9 mouse cellular contexts compared by ENCODE assay signal in the genomic region with DNA sequence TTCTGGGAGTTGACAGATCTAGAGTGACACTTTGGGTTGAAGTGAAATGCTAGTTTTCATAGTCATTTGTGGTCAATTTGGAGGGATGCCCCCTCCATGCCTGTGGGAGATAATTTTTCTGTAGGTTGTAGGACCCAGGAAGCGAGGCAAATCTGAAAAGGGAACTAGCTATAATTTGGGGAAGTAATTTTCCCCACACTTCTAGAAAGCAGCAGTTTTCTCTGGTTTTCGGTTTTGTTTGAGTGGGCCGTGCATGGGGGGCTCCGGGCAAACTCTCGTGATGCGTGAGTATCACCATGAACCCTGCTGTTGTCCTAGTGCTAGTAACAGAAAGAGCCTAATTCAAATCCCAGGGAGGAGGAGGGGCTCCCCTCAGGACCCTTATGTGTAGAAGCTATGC. TPM values are rescaled to one million over a fixed set of nuclear protein-coding genes. Genes with fewer than 3 reads are reported as not detected.
DNase-seq lines count a peak whose midpoint lies in the region; ATAC-seq and TF ChIP-seq lines count a peak whose summit lies in the region.
"Had no signal": no experiment of that assay in that cellular context is flagged by ENCODE, and none has a peak within 500 bp of the region (broad histone marks: within the 10 kb centered on the region; RNA-seq: fewer than 3 reads in every experiment).

No protein-coding gene starts in this region.

- H3K4me2 ChIP-seq in liver, embryonic 12.5 days, result peak overlapping the region; percentile 19
- no peak overlapping the region; the same call in 1 of the 2 replicates for H3K4me2 ChIP-seq in liver, embryonic 11.5 days
- no peak overlapping the region for H3K4me2 ChIP-seq in liver, embryonic 16.5 days (ENCODE audit: low read depth, low read length)

- no peak for ATAC-seq in liver, embryonic 12.5 days
- ATAC-seq in liver, embryonic 11.5 days (replicated peaks; ENCODE audit: low FRiP score), result no peak
- ATAC-seq in granulocyte monocyte progenitor cell, adult 5-6 weeks (replicated peaks; ENCODE audit: poor library complexity, severe bottlenecking), result peak; percentile 50
- ATAC-seq in liver, embryonic 16.5 days (ENCODE audit: low read depth), result no peak

- 49% methylated on average over 6 of the region's 6 CpGs for WGBS in liver, embryonic 12.5 days (ENCODE audit: insufficient replicate concordance)
- WGBS in liver, embryonic 11.5 days, result 69% methylated on average over 6 of the region's 6 CpGs
- WGBS in liver, embryonic 16.5 days (ENCODE audit: insufficient replicate concordance), result 38% methylated on average over 6 of the region's 6 CpGs
- 75% methylated on average over 6 of the region's 6 CpGs for WGBS in lung, adult 2 months

- TF ChIP-seq CTCF in lung, adult 2 months (IDR thresholded peaks at IDR 0.05; ENCODE audit: insufficient read depth, low read length), result no peak

- intact Hi-C loops in left cerebral cortex, postnatal 36 days (cut with DNase I), result loop anchor here (5.0 kb wide), 1 partner anchor 37 kb away; no protein-coding TSS in a partner anchor

- DNase-seq in liver, embryonic 11.5 days (ENCODE audit: low spot score), result no peak
- peak; percentile 78 for DNase-seq in splenic B cell, adult 2 months (ENCODE audit: low read depth, low spot score)
- no peak for DNase-seq in left cerebral cortex, postnatal 36 days (ENCODE audit: low spot score in 2 of 2)
- DNase-seq in lung, adult 2 months, result no peak
- no peak for DNase-seq in cerebellum, postnatal 25 days
- DNase-seq: right cerebral cortex, postnatal 25 days had no signal

- TF ChIP-seq POLR2A in lung, adult 2 months (IDR thresholded peaks at IDR 0.05; ENCODE audit: borderline replicate concordance, extremely low read depth, low read depth, low read length), result no peak

- no peaks in the 10 kb centered on the region for H3K27me3 ChIP-seq in liver, embryonic 12.5 days (replicated peaks)
- H3K27me3 ChIP-seq in liver, embryonic 11.5 days (replicated peaks; ENCODE audit: control insufficient read depth, insufficient read depth, low read length), result no peaks in the 10 kb centered on the region
- H3K27me3 ChIP-seq in liver, embryonic 16.5 days (ENCODE audit: control insufficient read depth, insufficient read depth, low read depth, low read length), result no peaks in the 10 kb centered on the region
- H3K27me3 ChIP-seq in splenic B cell, adult 2 months (ENCODE audit: control insufficient read depth, insufficient read depth, low read length, poor library complexity, severe bottlenecking), result no peaks in the 10 kb centered on the region

- H3K4me1 ChIP-seq in liver, embryonic 12.5 days, result peaks cover 78% of the 10 kb centered on the region
- H3K4me1 ChIP-seq in liver, embryonic 11.5 days (replicated peaks; ENCODE audit: control insufficient read depth, insufficient read depth, low read length), result peaks cover 45% of the 10 kb centered on the region
- H3K4me1 ChIP-seq in liver, embryonic 16.5 days (ENCODE audit: control insufficient read depth, low read depth, low read length), result peaks cover 45% of the 10 kb centered on the region
- peaks cover 28% of the 10 kb centered on the region for H3K4me1 ChIP-seq in lung, adult 2 months (ENCODE audit: control insufficient read depth, insufficient read depth, low read length)

- peak overlapping the region; percentile 0; the same call in 1 of the 2 replicates for H3K27ac ChIP-seq in liver, embryonic 12.5 days
- no peak overlapping the region for H3K27ac ChIP-seq in liver, embryonic 11.5 days (ENCODE audit: low read depth, low read length)
- peak overlapping the region; percentile 58; the same call in 1 of the 2 replicates for H3K27ac ChIP-seq in liver, embryonic 16.5 days (ENCODE audit: low read length)

- H3K9me3 ChIP-seq in liver, embryonic 12.5 days (replicated peaks), result no peaks in the 10 kb centered on the region
- H3K9me3 ChIP-seq in liver, embryonic 11.5 days (ENCODE audit: control insufficient read depth, low read length), result no peaks in the 10 kb centered on the region
- no peaks in the 10 kb centered on the region for H3K9me3 ChIP-seq in liver, embryonic 16.5 days (replicated peaks; ENCODE audit: control insufficient read depth, low read length)

- no peak overlapping the region for H3K9ac ChIP-seq in liver, embryonic 12.5 days
- no peak overlapping the region for H3K9ac ChIP-seq in liver, embryonic 11.5 days (ENCODE audit: low read depth, low read length)
- H3K9ac ChIP-seq in liver, embryonic 16.5 days (ENCODE audit: low read depth, low read length), result no peak overlapping the region

- no peak overlapping the region for H3K4me3 ChIP-seq in liver, embryonic 12.5 days
- no peak overlapping the region for H3K4me3 ChIP-seq in liver, embryonic 11.5 days (ENCODE audit: low read depth, low read length)
- peak overlapping the region; percentile 19 for H3K4me3 ChIP-seq in liver, embryonic 16.5 days (ENCODE audit: low read depth, low read length)
- H3K4me3 ChIP-seq in lung, adult 2 months (replicated peaks; ENCODE audit: extremely low read depth, low read depth, low read length), result no peak overlapping the region

- H3K36me3 ChIP-seq in liver, embryonic 12.5 days, result peaks cover 17% of the 10 kb centered on the region
- no peaks in the 10 kb centered on the region for H3K36me3 ChIP-seq in liver, embryonic 11.5 days (ENCODE audit: control insufficient read depth, insufficient read depth, low read length)
- no peaks in the 10 kb centered on the region for H3K36me3 ChIP-seq in liver, embryonic 16.5 days (ENCODE audit: control insufficient read depth, insufficient read depth)
- H3K36me3 ChIP-seq in splenic B cell, adult 2 months (ENCODE audit: control insufficient read depth, insufficient read depth, low read length, poor library complexity, severe bottlenecking), result peaks cover 1% of the 10 kb centered on the region; the same call in 1 of the 2 replicates

RNA-seq across cellular contexts. Expression of a gene that starts 6.8 kb away (rescaled TPM):
- polyA plus RNA-seq in liver, embryonic 12.5 days (2016; fragmentation: Nextera tagmentation; extraction: Ambion mirVana), result 42.9 and 43.3 TPM in 2 replicates
- polyA plus RNA-seq in liver, embryonic 11.5 days (2014; fragmentation: Nextera tagmentation; extraction: Ambion mirVana), result 57.0 and 59.8 TPM in 2 replicates
- 263 and 293 TPM in 2 replicates for total RNA-seq in granulocyte monocyte progenitor cell, adult 5-6 weeks (2014; fragmentation: Nextera tagmentation)
- 243 and 253 TPM in 2 replicates for total RNA-seq in granulocyte monocyte progenitor cell, adult 5-6 weeks (2017)
- 82.2 and 83.5 TPM in 2 replicates for polyA plus RNA-seq in liver, embryonic 16.5 days (2015; fragmentation: Nextera tagmentation; extraction: Ambion mirVana)
- 1,000 to 10,000 TPM; 1,489 to 1,662 TPM for total RNA-seq in left cerebral cortex, postnatal 36 days (2021)
- 993 and 1,289 TPM in 2 replicates for polyA plus RNA-seq in lung, adult 2 months (2012; rRNA removed)

Comparison
In these comparisons a context has a peak if more than half of its experiments do, and no peak if none do; other contexts are left out.
1. RNA of a gene that starts 6.8 kb away (polyA plus RNA-seq): 993 to 1,289 TPM in lung, adult 2 months; 82.2 to 83.5 TPM in liver, embryonic 16.5 days, 57.0 to 59.8 TPM in liver, embryonic 11.5 days and 42.9 to 43.3 TPM in liver, embryonic 12.5 days; every median in the first group is over 10 times any median in the second.